Mouse (Mus musculus) brown adipose tissue, adult 24 weeks (tissue): Measurements from ENCODE around the gene Ctnnbip1. TPM values are rescaled to one million over a fixed set of nuclear protein-coding genes. Genes with fewer than 3 reads are reported as not detected.

Source experiments
- H3K27ac ChIP-seq: fragments of 200-500 bp; replicated peaks from 2 replicates; pipeline ENCODE4 v1.5.1; 2012; ENCODE audit warnings: low read depth, mild to moderate bottlenecking, low read length
- H3K4me1 ChIP-seq: fragments of 200-500 bp; 2 replicates; pipeline ENCODE4 v1.6.1; 2012; ENCODE audit warnings: low read length, mixed read lengths; ENCODE audit not compliant: control insufficient read depth, insufficient read depth, insufficient read length
- H3K4me3 ChIP-seq: fragments of 200-500 bp; 2 replicates; pipeline ENCODE4 v1.5.1; 2012; ENCODE audit warnings: low read depth, mild to moderate bottlenecking, low read length, moderate library complexity; ENCODE audit not compliant: insufficient read depth
- polyA plus RNA-seq: library from polyadenylated mRNA; stranded (reverse); fragments of >200 nt; gene quantifications from 2 replicates; pipeline ENCODE4 v1.2.4, GENCODE M21; 2012; ENCODE audit not compliant: missing spikeins, insufficient read depth, insufficient read length

Ctnnbip1 gene
- polyA plus RNA-seq, 1 experiment = 13.6 TPM

DNA sequence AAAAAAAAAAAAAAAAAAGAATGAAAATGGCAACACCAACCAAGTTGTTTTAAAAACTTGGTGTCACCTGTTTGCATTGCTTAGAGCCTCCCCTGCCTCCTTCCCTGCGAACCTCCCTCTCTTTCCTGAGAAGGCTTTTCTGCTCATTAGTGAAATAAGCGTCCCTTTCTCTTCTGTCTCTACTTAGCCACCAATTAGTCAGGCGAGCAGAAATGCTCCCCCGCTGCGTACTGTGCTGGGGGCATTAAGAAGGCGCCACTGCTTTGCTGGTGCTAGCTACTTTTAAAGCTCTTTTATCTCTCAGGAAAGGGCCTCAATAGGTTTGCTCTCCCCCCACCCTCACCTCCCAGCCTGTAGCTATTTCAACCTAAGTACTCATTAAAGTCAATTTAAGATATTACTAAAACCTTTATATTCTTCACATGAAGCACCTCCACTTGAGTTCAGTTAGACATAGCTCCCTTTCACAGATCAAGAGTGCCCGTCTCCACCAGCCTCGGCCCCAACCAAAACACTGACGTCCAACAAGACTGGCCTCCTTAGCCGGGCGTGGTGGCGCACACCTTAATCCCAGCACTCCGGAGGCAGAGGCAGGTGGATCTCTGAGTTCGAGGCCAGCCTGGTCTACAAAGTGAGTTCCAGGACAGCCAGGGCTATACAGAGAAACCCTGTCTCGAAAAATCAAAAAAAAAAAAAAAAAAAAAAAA lies 12.6 kb upstream of the Ctnnbip1 start:
- Histone ChIP-seq H3K4me3 (no peak overlapping the region), H3K4me1 (peaks cover 3% of the 10 kb centered on the region; the same call in 1 of the 2 replicates), H3K27ac (no peak overlapping the region)

DNA sequence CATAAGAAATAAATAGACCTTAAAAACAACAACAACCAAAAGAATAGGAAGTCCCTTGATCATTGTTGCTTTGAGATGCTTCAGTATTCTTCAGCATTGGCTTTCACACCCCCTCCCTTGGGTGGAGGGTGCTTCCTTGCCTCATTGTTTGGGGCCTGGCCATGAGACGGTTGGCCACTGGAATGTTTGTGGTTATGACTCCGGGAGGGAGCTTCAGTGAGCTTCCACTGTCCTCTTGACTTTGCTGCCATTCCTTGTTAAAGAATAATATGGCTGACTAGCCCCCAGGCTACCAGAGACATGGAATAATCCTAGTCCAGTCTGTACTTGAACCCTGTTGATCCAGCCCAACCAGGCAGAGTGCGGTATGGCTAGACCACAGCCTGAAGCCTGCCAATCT lies 11.1 kb upstream of the Ctnnbip1 start:
- H3K27ac ChIP-seq = no peak overlapping the region
- no peak overlapping the region for H3K4me3 ChIP-seq
- no peaks in the 10 kb centered on the region for H3K4me1 ChIP-seq

DNA sequence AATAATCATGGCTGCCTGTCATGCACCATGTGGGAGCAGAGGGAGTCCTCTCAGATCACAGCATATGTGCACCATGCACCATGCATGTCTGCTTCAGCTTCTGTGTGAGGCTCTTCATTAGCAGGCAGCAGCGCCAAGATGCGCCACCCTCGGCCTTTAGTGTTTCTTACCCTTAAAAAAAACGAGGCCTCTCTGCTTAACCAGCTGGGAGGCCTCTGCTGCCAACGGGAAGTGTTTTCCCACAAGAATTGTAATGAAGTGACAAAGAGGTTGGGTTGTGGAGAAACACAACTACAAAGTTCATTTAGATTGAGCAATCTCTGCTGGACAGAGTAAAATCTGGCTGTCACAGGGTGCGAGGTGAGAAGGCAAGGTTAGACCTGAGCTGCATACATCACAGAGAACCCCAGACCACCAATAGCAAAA lies 6.8 kb upstream of the Ctnnbip1 start:
- Histone ChIP-seq H3K4me3 (no peak overlapping the region), H3K4me1 (no peaks in the 10 kb centered on the region), H3K27ac (no peak overlapping the region)

DNA sequence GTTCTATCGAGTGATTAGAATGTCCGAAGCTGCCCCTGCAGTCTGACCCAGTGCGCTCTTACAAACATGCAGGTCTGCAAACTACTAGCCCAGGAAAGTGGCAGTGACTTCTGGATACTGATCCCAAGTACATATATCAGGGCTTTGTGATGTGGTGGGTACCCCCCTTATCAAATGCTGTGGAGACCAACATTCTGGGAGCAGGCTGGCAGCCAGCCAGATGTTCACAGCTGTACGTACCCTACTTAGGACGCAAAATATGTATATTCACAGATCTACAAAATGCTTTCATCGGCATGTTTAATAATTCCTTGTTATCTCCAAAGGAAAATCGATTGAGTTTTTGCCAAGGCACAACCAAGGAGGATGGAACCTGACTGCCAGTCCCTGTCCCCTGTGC lies 6.0 kb upstream of the Ctnnbip1 start:
- Histone ChIP-seq H3K4me1 (no peaks in the 10 kb centered on the region), H3K4me3 (no peak overlapping the region), H3K27ac (no peak overlapping the region)

DNA sequence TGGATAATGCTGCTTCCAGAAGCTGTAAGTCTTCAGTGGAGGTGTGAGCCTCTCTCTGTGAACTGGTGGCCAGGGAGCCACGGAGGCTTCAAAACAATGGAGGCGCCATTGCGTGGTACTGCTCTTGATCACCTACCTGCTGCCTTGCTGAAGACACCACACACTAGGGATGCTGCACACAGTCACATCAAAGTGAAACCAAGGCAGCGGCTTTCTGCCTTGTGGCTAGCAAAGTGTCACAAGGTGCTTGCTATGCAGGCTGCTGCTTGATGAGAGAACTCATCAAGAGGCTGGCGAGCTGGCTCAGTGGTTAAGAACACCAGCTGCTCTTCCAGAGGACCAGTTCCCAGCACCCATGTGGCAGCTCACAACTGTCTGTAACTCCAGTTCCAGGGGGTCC lies 2.3 kb upstream of the Ctnnbip1 start:
- Histone ChIP-seq H3K4me3 (no peak overlapping the region), H3K4me1 (peaks cover 10% of the 10 kb centered on the region), H3K27ac (no peak overlapping the region)

DNA sequence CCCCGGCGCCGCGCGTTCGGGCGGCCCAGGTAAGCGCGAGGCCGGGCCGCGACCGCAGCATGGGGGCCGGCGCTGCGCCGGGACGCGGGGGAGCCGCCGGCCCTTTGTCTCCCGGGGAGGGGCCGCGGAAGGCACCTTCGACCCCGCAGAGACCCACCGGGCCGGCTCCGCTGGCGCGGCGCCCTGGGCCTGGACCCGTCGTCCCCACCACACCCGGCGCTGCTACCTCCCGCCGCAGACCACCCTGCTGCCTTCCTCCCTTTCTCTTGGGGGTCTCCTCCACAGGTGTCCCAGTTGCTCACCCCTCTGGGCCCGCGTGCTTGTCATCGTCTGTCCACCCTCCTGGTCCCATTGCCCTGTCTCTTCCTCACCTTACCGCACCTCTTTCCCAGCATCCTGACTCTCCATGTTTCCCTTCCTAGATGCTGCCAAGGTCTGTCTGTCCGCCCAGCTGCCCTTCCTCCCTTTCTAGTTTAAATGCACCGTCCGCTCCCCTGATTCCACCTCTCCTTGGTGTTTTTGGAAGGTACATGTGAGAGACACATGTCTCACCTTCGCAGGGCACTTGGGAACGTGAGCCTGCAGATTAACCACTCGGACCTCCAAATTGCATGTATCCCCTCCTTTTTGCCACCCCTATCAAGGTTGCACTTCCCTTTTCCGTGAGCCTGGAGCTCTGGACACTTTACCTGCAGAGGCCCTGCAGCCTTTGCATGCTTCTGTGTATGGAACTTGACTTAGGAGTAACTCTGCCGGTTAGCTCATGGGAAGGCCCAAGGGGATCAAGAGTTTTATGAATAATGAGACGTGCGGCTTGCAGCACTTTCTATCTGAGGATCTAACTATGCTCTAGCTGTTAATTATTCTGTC lies 550 bp downstream of the Ctnnbip1 start:
- Histone ChIP-seq H3K4me3 (peak overlapping the region; percentile 85), H3K4me1 (peaks cover 27% of the 10 kb centered on the region), H3K27ac (peak overlapping the region; percentile 81)

DNA sequence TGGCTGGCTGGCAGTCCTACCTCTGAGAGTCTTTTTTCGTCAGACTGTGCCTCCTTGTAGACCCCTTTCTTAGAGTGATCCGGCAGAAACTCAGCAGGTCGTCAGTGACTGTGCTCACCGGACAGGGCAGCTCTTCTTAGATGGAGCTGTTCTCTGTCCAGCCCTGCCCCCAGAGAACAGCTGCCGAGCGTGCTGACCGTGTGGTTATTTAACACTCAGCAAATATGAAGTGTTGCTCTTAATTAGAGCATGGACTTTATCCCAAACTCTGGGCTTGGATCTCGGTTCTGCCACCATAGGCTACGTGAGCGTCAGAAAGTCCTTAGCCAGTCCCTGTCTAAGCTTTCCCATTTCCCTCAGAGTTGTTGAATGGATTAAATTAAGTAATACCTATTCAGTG lies 3.2 kb downstream of the Ctnnbip1 start:
- H3K4me3 ChIP-seq = peak overlapping the region; percentile 10; the same call in 1 of the 2 replicates
- peaks cover 48% of the 10 kb centered on the region for H3K4me1 ChIP-seq
- H3K27ac ChIP-seq = peak overlapping the region; percentile 50

DNA sequence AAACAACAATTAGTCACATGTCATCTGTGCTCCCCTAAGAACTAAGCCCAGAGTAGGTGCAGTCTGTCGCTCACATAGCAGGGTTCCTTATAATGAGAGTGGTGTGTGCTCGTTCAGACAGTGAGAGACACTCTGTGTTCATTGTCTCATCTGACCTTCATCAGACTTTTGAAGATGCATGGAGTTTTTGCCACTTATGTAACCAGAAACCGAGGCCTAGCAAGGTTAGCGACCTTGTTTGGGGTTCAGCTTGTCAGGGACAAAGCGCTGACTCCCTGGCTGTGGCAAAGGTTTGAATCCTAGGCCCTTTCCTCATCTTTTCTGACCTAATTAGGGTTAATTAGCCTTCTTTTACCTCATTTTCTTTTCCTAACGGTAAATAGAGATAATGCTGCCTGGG lies 5.9 kb downstream of the Ctnnbip1 start:
- H3K27ac ChIP-seq = peak overlapping the region; percentile 48
- no peak overlapping the region for H3K4me3 ChIP-seq
- peaks cover 46% of the 10 kb centered on the region for H3K4me1 ChIP-seq

DNA sequence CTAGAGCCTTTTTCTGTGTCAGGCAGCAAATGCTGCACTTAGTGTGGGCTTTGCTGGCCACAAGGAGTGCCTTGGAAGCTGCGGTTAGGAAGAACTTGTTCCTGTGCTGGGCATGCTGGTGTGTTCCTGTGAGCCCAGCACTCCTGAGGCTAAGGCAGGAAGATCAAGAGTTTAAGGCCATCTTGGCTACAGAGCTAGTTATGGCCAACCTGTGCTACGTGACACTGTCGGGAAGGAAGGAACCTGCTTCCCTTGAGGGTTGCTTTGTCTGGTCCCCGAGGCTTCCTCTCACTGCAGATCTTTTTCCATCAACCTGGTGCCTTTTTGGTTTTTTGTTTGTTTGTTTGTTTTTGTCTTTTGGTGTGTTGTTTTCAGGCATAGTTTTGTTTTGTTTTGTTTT lies 7.1 kb downstream of the Ctnnbip1 start:
- Histone ChIP-seq H3K4me3 (no peak overlapping the region), H3K27ac (peak overlapping the region; percentile 88), H3K4me1 (peaks cover 50% of the 10 kb centered on the region)

DNA sequence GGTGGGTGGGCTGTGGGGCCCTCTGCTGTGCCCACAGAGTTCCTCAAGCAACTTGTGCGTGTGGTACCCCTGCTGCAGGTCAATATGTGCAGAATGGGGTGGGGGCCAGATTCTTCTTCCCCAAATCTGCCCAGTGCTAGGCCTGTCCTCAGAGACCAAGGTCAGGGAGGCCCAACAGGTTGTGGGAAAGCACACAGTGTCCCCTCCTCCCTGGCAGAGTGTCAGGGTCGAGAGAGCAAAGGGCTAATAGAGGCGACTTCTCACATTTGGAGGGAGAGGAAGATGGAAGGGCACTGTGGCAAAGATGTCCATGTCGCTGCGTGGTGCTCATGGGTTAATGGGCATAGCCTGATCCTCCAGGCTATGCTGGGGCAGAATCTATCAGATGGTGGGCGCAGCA lies 7.8 kb downstream of the Ctnnbip1 start:
- H3K4me1 ChIP-seq = peaks cover 54% of the 10 kb centered on the region
- H3K27ac ChIP-seq = peak overlapping the region; percentile 88
- peak overlapping the region; percentile 21 for H3K4me3 ChIP-seq

DNA sequence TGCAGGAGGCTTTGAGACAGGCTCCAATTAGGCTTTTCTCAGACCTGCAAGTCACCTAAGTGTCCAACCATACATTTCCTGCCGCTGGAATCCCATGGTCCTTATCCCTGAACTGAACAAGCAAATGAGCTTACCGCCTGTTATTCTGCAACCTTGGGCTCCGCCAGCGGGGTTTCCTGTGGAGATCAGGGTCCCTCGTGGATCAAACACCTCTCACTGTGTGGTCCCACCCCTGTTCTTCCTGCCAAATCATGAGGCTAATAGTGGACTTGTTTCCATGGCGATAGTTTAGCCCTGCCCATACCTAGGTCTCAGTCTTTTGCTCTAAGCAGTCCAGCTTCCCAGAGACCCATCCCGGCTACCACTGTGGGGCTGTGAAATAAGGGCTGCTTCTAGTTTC lies 8.3 kb downstream of the Ctnnbip1 start:
- peak overlapping the region; percentile 37 for H3K4me3 ChIP-seq
- peak overlapping the region; percentile 89 for H3K27ac ChIP-seq
- H3K4me1 ChIP-seq = peaks cover 50% of the 10 kb centered on the region

DNA sequence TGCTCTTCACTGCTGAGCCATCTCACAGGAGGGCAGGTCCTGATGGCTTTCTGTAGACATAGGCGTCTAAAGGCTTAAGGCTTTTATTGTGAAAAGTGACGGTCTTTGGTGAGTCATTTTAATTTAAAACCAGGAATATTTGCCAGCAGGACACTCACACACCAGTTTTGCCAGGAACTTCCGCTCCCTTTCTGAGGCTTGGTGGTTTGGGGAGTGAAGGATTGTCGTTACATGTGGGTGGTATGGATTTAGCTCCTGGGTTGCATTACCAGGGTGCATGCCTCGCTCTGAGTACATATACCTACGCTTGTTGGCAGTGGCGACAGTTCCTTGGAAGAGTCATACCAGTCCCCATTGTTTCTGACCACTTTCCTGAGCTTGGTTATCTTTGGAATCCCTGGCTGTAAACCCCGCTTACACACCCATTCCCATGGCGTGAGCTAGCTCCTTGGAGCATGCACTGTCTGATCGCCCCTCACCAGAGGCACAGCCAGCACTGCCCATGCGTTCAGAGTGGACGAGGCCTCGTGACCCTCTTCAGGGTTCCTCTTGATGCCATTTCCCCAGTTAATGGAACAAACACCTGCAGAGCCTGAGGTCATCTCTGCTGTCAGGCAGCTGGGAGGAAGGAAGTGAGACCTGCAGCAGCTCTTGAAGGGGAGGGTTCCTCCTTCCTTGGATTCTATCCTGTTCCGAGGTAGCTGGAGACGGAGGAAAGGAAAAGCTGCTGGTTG lies 9.8 kb downstream of the Ctnnbip1 start:
- Histone ChIP-seq H3K27ac (peak overlapping the region; percentile 95), H3K4me3 (no peak overlapping the region), H3K4me1 (peaks cover 40% of the 10 kb centered on the region)

DNA sequence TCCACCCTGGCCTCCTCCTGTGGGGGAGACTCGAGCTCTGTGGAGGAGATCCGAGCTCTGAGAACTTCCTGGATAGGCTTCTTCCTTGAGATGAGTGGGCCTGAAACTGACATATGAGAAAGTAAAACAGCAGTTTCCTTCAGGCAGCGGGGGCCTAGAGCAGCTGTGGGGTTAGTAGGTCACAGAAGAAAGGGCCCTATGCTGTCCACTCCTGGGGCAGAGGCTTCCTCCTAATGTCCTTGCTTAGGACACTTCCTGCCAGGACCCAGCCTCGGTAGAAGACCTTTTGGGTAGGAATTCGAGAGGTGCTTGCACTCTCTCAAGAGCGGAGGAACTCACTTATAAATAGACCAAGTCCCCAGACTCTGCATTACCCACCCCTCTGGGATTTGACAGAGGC lies 11.7 kb downstream of the Ctnnbip1 start:
- Histone ChIP-seq H3K4me3 (no peak overlapping the region), H3K27ac (peak overlapping the region; percentile 86), H3K4me1 (peaks cover 34% of the 10 kb centered on the region)

DNA sequence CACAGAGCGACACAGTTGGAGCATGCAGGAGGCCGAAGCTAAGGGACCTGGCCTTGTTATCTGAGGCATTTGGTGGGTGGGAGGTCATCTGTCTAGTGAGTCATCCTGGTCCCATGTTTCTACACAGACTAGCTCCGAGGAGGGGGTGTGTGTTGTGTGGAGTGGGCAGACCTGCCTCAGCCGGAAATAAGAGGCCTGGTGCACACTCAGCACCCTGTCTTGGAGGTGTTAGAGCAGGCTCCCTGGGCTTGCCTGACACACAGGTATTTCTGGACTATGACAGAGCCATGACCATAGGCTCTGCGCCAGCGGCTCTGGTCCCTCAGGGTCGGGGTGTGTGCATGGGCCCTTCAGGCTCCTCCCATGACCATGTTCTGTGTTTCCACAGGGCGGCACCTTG lies 21.4 kb downstream of the Ctnnbip1 start:
- H3K4me1 ChIP-seq = peaks cover 7% of the 10 kb centered on the region
- H3K4me3 ChIP-seq = no peak overlapping the region
- peak overlapping the region; percentile 16; the same call in 1 of the 2 replicates for H3K27ac ChIP-seq

DNA sequence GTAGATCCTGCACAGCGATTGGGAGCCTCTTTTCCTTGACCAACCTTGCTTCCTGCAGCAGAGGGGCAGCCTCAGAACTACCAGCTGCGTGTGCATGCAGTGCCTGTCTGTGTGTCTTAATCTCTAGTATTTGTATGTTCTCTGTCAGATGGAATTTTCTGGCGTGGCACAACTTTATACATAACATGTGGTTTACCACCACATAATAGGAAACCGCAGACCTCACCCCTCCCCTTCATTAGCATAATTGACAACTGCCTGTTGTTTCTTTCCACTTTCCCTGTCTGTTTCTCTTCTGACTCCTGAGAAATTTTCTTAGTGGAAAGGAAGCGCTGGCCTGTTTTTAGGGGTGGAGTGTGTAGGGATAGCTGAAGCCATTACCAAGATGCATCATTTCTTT lies 23.9 kb downstream of the Ctnnbip1 start:
- Histone ChIP-seq H3K27ac (no peak overlapping the region), H3K4me3 (no peak overlapping the region), H3K4me1 (peaks cover 5% of the 10 kb centered on the region)
